Mouse (Mus musculus) heart, adult 11 months (tissue): ENCODE data around the gene Adck2.

Experiments
- DNase-seq: peaks from one replicate; pipeline ENCODE4 v3.0.0; 2022

Gene Adck2

DNA sequence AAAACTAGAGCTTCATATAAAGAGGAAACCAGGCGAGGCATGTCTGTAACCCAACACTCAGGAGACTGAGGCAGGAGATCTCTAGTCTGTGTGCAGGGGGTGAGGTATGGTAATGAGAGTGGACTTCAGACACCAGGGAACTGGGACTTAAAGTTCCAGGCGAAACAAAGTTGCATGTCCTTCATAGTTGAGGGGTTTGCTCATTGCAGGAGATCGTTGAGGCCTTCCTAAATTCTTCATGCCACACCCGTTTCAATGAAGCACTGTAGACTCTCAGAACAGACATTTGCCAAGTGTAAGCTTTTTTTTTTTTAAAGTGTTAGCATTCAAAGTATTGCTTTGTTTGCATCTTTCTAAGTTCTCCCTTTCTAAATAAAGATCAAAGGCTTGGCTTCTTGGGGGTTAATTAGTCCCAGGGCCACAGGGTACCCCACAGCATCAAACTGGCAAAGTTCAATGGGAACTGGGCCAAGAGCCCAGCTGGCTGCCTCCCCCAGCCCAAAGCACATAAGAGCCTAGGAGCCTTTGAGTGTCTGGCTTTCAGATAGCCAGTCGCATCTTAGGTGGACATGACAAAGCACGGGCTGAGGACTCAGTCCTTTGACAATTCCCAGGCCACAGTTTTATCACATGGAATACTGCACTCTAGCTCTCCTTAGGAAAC is 14.3 kb upstream of the Adck2 start:
- DNase-seq = peak; percentile 80

DNA sequence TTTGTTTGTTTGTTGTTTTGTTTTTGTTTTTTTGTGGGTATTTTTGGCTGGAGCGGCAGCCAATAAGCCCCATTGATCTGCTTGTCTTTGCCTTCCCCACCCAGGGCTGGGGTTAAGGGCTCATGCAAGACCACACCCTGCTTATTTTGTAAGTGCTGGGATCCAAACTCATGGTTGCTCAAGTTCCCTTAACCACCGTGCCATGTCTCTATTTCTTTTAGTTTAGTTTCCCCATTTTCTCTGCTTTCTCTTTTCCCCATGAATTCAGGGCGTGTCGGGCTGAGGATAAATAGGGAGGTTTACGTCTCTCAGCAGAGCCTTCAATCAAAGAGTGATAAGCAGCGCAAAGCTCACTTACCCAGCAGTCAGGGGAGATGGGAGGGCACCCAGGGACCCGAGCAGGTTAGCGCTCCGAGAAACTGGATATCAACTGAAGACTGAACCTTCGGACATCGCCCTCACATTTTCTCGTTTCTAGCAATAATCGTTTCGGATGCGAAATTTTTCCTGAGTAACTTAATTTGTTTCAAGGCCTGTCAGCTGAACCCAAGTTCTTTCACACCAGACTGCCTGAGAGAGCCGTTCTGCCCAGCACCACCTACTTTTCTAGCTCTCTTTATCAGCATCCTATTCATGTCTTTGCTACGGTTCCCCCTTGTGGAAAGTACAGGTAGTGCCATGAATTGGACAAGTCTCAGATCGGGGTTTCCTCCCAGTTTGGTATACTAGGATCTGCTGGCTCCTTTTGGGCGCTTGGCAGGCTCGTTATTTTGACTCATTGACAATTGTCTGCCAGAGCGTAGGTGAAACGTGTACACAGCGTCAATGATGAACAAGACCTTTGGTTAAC is 11.3 kb upstream of the Adck2 start:
- DNase-seq = peak; percentile 97

DNA sequence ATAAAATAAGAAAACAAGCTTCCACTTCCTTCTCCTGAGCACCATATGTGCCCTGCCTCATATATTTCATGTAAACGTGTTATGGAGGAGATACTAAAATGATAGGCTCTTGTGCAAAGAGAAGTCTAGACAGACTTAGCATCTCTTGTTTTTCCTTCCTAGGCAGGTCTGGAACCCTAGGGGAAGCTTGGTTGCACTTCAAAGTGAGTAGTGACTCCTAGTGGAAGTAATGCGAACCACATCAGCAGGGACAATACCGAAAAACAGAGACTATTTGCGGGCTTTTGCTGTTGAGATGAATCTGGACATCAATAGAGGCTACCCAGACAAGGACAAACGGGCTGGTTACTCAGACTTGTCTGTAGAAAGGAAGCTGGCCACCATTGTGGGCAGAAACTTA is 6.1 kb upstream of the Adck2 start:
- DNase-seq = no peak

DNA sequence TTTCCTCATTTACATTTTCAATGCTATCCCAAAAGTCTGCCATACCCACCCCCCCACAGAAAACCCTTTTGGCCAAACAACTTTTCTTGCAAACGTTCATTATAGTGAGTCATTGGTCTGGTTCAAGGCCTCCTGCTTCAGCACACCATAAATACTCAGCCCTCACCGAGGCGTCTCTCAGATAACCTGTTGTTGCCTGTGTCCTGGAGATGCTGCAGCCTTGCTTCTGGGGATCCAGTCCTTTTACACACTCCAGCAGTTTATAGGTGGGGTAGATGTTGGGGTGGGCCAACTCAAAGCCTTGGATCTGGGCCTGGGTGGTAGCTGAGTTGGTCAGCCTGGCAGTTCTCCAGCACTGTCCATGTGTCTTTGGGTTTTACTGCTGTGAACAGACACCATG is 3.2 kb upstream of the Adck2 start:
- no peak for DNase-seq

DNA sequence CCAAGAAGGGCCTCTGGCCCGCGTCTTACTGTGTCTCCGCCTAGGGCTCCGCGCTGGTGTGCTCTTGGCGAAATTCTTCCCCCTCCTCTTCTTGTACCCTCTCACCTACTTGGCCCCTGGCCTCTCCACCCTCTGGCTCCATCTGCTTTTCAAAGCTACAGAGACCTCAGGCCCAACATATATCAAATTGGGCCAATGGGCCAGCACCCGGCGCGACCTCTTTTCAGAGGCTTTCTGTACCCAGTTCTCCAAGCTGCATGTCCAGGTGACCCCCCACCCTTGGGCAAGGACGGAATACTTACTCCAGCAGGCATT is 839 bp downstream of the Adck2 start:
- DNase-seq = peak; percentile 95

DNA sequence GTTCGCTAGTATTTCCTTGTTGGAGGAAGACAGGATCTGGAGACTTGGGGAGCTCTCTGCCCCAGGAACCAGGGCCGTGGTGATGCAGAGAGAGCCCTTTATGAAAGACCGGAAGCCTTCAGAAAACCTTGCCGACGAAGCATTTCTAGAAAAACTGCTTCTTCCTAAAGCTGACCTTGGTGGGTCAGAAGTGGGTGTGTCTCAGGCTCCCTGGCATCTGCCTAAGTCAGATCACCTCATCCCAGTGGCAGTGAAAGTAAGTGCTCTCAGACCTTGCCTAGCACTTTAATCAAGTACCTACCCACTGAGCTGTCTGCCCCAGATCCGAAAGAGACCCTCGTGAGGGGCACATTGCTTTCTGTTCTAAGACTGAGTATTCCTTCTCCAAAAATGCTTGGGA is 1.3 kb downstream of the Adck2 start:
- no peak for DNase-seq

DNA sequence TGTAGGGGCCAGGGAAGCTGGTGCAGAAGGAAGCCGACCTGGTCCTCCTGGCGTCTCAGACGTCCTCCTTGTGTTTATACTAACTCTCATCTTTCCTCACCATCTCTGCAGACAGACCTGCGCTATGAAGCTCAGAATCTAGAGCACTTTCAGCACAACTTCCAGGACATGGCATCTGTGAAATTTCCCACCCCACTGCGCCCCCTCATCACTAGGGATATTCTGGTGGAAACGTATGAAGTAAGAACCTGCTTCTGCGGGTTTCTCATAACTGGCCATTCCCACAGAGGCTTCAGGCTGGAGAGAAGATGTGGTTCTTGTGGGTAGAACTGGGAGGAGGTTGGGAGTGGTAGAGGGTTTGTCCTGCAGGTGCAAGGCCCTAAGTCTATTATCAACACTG is 5.9 kb downstream of the Adck2 start:
- no peak for DNase-seq

DNA sequence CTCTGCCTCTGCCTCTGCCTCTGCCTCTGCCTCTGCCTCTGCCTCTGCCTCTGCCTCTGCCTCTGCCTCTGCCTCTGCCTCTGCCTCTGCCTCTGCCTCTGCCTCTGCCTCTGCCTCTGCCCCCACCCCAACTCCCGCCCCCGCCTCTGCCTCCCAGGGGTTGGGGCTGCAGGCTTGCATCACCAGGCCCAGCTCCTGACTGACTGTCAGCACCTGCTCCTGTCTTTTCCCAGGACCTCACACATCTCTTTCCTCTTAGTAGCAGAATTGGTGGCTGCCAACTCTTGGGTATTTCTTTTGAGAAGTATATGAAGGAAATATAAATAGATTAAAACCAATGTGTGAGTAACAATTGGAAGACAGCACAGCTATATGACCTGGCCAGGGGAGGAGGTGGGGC is 6.9 kb downstream of the Adck2 start:
- DNase-seq = no peak

DNA sequence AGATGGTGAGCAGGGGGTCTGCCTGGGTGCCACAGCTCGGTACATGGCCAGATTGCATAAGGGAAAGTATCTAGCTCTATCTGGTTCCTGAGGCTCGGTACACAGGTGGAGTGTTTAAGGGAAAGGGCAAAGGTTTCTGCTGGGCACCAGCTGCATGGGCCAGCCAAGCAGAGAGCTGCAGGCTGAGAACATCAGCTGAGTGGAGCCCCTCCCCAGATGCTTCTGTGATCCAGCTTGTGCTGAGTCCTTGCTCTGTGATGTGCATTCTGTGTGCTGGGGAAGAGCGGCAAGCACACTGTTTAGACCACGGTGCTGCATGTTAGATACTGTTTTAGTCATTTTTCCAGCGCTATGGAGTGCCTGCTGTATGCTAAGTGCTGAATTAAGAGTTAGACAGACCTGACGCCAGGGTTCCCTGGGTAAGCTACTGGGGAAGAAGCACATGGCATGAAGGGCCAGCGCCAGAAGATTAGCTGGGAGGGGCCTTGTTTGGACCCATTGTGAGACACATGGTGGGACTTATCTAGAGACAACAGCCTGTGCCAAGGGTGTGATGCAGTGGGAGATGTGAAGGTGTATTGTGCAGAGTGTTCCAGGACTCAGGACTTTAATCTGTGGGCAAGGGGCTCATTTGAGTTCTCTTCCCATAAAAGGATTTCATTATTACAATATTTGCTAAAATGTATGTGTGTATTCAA is 7.6 kb downstream of the Adck2 start:
- no peak for DNase-seq

DNA sequence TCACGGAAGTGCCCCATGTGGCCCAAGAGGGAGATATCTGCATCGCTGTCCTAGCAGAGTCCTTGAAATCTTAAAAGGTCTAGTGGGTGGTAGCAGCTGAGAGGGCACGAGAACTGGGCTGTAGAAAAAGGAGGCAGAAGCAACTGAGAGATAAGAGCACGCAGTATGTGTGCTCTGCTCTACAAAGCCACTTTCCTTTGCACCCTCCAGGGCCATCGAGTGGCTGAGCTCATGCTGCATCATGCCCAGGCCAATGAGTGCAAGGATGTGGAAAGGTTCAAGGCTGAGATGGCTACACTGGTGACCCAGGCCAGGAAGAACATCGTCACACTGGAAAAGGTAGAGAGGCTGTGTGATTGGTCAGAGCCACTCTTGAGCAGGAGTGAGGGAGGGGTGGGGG is 11.8 kb downstream of the Adck2 start, which contains the start of gene Gm42420:
Gene Gm42420, plus strand, starts transcription at position 237 of the 400 bp plus-strand sequence.
- no peak for DNase-seq

DNA sequence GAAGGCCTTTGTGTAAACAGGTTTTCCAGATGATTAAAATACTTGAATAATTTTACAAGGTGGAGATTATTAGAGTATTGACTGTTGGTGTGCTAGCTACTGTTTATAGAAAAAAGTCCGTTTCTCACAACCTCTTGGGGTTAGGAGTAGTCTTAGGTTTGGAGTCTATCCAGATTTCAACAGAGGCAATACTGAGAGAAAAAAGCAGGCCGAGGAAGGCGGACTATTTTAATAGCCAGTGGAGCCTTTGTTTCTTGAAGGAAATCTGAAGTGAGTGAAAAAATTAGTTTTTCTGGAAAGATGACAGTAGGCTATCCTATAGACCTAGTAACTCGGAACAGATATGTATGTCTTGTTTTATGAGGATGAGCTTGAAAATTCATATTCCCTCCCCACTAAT is 17.8 kb downstream of the Adck2 start:
- DNase-seq = no peak

DNA sequence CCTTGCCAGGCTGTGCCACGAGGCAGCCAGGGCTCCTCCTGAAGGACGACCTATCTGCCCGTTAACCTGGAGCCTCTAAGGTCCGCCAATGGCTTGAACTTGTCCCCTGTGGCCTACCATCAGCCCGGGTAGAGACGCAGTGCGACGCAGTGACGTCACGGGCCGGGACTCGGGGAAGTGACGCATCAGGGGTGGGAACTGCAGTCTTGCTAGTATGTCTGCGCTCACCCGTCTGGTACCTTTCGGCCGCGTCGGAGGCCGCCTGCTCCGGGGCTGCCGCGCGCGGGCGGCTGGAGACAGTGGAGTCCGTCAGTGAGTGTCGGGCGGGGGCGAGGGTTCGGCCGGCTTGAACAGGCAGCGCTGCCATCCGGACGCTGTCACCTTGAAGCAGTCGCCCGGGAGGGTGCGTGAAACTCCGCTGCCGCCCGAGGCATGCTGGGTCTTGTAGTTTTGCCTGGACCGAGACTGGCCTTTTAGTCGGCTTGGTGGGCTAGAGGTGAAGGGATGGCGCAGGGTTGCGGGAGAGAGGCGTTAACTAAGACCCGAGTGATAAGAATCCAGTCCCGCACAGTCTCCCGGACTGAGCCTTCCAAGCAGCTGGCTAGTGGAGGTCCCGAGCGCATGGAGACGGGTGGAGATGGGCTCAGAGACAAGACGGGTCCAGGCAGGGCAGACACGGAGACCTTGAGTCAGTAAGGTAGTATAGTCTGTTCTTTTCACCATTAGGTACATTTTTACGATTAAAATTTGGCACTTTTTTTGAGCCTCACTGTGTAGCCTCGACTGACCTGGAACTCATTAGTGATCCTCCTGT is 18.9 kb downstream of the Adck2 start, which contains the start of gene Ndufb2:
Gene Ndufb2, plus strand, starts transcription at position 174 of the 814 bp plus-strand sequence.
- DNase-seq = peak; percentile 100

DNA sequence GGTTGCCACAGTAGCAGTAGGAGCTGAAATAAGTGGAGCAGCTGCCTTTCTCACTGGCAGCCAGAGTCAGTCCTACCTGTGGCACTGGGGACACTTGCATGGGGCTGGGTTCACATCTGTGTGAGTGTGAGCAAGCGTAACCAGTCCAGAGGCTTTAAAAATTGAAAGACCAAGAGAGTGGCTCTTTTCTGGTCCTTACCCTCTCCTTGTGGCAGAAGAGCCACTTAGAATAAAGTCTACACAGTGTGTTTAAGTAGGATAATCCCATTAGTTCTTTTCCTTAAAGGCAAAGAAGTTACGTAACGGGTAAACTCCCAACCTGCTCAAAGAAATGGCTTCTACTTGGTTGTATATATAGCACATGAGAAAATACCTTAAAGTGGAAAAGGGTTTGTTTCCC is 27.2 kb downstream of the Adck2 start:
- no peak for DNase-seq

DNA sequence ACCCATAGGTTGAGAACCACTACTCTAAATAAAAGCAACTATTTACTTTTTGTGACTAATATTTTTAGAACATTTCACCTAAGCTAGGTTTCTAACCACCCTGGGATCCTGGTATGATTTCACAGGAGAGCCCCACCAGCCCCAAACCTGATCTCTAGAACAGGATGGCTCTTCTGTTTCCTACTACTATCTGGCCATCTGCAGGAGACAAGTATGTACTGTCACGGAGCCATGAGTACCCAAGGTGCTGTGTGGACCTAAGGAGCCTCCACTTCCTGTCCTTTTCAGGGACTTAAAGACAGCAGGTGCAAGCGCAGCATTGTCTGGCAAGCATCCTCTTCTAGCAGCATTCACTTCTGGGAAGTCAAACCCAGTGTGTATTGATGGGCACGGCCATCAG is 28.2 kb downstream of the Adck2 start:
- no peak for DNase-seq

DNA sequence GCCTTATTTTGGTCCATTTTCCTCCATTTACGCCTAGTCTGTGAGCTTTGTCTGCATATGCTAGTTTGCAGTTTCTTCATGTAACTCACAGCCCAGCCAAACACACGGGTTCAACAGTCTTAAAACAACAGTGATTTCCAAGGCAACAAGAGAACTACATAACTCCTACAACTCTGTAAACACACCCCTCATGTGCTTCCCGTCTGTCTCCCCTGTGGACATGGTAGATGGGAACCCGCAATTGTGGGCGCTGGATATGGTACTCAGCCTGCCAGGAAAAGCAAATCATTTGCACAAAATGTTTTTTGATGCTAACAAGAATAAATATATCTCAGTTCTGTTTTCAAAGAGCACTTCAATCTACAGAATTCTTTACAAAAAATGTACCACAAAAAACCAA is 30.9 kb downstream of the Adck2 start:
- DNase-seq = no peak

DNA sequence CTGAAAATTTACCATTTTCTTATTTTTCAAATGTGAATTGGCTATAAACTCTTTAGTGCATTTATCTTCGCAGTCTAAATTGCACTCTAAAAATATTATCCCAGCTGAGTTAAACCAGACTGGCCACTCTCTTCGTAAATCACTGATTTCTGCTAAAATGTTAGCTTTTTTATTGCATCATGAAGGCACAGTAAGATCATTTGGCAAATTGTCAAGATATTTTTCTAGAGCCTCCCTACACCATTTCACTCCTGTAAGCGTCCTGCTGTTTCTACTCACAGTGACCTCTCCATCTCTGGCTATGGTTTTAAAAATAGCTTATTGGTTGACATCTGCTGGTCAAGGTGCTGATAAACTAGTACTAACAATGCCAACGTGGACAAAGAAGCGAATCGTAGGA is 32.4 kb downstream of the Adck2 start:
- DNase-seq = peak; percentile 83

DNA sequence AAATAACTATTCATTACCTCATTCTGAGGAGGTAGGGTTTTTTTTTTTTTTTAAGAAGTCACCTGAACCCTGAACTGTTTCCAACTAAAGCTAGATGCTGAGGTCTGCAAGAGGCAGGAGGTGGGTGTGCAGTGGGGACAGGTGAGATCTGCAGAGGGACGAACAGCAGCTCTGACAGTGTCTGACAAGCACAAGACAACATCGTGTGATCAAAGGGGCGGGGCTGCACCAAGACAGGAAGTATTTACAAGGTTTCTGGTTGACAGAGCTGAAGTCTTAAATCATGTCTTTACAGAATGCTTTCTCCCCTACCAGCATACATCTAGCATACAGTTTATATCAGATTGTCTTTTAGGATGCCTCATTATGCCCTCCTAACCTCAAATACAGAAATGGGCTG is 33.2 kb downstream of the Adck2 start:
- peak; percentile 82 for DNase-seq

DNA sequence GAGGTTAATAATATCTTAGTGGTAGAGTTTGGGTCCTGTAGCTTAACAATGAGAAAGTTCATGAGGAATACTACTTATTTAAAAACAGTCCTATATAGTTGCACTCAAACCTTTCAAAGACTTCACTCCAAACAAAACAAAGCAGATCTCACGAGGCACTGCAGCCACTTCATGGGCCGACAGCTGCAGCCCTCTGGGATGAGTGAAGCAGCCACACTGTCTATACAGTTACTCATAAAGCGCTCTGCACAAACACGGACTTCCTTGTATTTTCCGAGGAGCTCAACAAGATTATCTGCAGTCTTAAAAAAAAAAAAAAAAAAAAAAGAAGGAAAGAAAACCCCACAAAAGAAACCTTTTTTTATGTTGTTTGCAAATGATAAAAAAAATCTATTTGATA is 33.7 kb downstream of the Adck2 start:
- no peak for DNase-seq

DNA sequence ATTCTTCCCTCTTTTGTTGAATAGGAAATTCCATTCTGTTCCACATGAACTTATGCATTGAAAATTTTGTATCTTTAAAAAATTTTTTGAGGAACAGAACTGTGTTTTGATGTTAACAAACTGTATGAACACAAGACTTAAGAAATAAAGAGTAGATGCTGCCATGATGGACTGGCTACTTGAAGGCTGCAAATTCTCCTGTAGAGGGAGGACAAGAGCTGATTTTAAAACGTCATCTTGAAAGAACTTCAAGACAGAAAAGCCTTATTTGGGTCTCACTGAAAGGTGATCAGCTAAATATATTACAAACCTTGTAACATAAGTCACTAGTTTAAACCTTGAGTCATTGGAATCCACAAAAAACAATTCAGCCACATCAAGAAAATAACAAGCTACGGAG is 36.5 kb downstream of the Adck2 start:
- DNase-seq = no peak

DNA sequence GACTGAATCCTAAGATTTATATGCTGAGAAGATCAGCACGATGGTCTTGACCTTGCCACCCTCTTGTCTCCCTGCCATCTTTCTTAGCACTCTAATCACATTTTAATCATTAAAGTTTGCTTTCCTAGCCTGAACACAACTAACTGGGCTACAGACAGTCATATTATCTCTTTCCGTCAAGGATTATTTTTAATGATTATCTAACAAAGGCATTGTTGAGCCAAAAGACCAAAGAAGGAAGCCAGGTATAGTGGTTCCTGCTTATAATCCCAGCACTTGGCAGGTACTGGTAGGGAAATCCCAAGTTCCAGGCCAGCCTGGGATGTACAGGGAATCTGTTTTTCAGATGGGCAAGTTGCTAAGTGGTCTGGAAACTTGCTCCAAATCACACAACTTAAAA is 37.6 kb downstream of the Adck2 start:
- DNase-seq = no peak
